Mouse (Mus musculus) spleen, adult 2 months (tissue): ENCODE data around the gene Lpar6. TPM values are rescaled to one million over a fixed set of nuclear protein-coding genes. Genes with fewer than 3 reads are reported as not detected.

ENCODE experiments used
- DNase-seq, 2 experiments: peaks; one replicate each; pipeline versions ENCODE4 v3.0.0 to v3.0.0-alpha.2; 2012 to 2021; ENCODE audit warnings: low spot score in 2 of 2, low read depth in 1 of 2
- H3K27ac ChIP-seq: fragments of 200-500 bp; 2 replicates; pipeline ENCODE4 v1.5.1; 2012; ENCODE audit warnings: low read length, inconsistent platforms; ENCODE audit not compliant: insufficient read depth
- H3K27me3 ChIP-seq: fragments of 200-500 bp; 2 replicates; pipeline ENCODE4 v1.6.1; 2012; ENCODE audit warnings: mild to moderate bottlenecking, moderate library complexity, low read length, inconsistent platforms; ENCODE audit not compliant: control insufficient read depth, insufficient read depth
- H3K36me3 ChIP-seq: fragments of 200-500 bp; 2 replicates; pipeline ENCODE4 v1.6.1; 2012; ENCODE audit warnings: mild to moderate bottlenecking, low read length, inconsistent platforms; ENCODE audit not compliant: control insufficient read depth, insufficient read depth
- H3K4me1 ChIP-seq: fragments of 200-500 bp; 2 replicates; pipeline ENCODE4 v1.6.1; 2011; ENCODE audit warnings: inconsistent platforms; ENCODE audit not compliant: control insufficient read depth, insufficient read depth, insufficient read length
- H3K4me3 ChIP-seq: fragments of 200-500 bp; 2 replicates; pipeline ENCODE4 v1.5.1; 2011; ENCODE audit warnings: mild to moderate bottlenecking, inconsistent platforms; ENCODE audit not compliant: insufficient read depth, insufficient read length; ENCODE audit errors: extremely low read depth
- CTCF ChIP-seq: fragments of 200-500 bp; IDR thresholded peaks from 2 replicates; pipeline ENCODE4 v1.5.1; 2011; ENCODE audit warnings: mild to moderate bottlenecking, inconsistent platforms; ENCODE audit not compliant: insufficient read depth, insufficient read length, insufficient replicate concordance; ENCODE audit errors: extremely low read depth
- POLR2A ChIP-seq: fragments of 200-500 bp; IDR thresholded peaks from 2 replicates; pipeline ENCODE4 v1.6.1; 2011; ENCODE audit warnings: low read depth, low read length, inconsistent platforms
- WGBS: fragments of 180-500 bp; shearing (Covaris S2); methylation state at CpG from one replicate; pipeline ENCODE4 v1.1.7; 2018; 5-methylcytosine and 5-hydroxymethylcytosine counted together
- polyA plus RNA-seq: library from polyadenylated mRNA; depleted of rRNA; stranded (reverse); fragments of >200 nt; gene quantifications from 2 replicates; pipeline ENCODE4 v1.2.3, GENCODE M21; 2012; rRNA removed

Lpar6 gene
- polyA plus RNA-seq, 1 experiment, result 2.8 TPM

- WGBS, result 94% methylated on average over 5 of the region's 5 CpGs
- TF ChIP-seq CTCF, result no peak
- no peak for TF ChIP-seq POLR2A
- Histone ChIP-seq H3K36me3 (peaks cover 10% of the 10 kb centered on the region), H3K27me3 (no peaks in the 10 kb centered on the region), H3K27ac (no peak overlapping the region), H3K4me1 (no peaks in the 10 kb centered on the region), H3K4me3 (no peak overlapping the region)
- DNase-seq, result no peak
Observed at GRCm38 (mm10) chr14:73271807-73272206, 34.1 kb downstream of the Lpar6 start.

GRCm38 (mm10) chr14:73279096-73279495, 41.4 kb downstream of the Lpar6 start:
- 90% methylated on average over 6 of the region's 6 CpGs for WGBS
- Histone ChIP-seq H3K27ac (no peak overlapping the region), H3K27me3 (no peaks in the 10 kb centered on the region), H3K36me3 (peaks cover 14% of the 10 kb centered on the region), H3K4me3 (no peak overlapping the region), H3K4me1 (no peaks in the 10 kb centered on the region)
- DNase-seq, result no peak
- TF ChIP-seq CTCF (no peak), POLR2A (no peak)

GRCm38 (mm10) chr14:73280996-73281395, 43.3 kb downstream of the Lpar6 start:
- H3K4me3 ChIP-seq, result no peak overlapping the region
- 75% methylated on average over 1 of the region's 1 CpGs for WGBS
- no peak overlapping the region for H3K27ac ChIP-seq
- H3K36me3 ChIP-seq, result peaks cover 16% of the 10 kb centered on the region
- TF ChIP-seq CTCF (no peak), POLR2A (no peak)
- no peak for DNase-seq
- H3K27me3 ChIP-seq, result no peaks in the 10 kb centered on the region
- no peaks in the 10 kb centered on the region for H3K4me1 ChIP-seq

- no peak for DNase-seq
- TF ChIP-seq POLR2A, result no peak
- TF ChIP-seq CTCF, result no peak
- WGBS, result 24% methylated on average over 2 of the region's 2 CpGs
Observed at GRCm38 (mm10) chr14:73289915-73290314, 52.2 kb downstream of the Lpar6 start.

GRCm38 (mm10) chr14:73292434-73292833, 54.7 kb downstream of the Lpar6 start:
- DNase-seq, result no peak
- no peak overlapping the region for H3K27ac ChIP-seq
- H3K27me3 ChIP-seq, result no peaks in the 10 kb centered on the region
- TF ChIP-seq POLR2A (no peak), CTCF (no peak)
- H3K36me3 ChIP-seq, result peaks cover 14% of the 10 kb centered on the region
- no peaks in the 10 kb centered on the region for H3K4me1 ChIP-seq
- no peak overlapping the region for H3K4me3 ChIP-seq
- 95% methylated on average over 1 of the region's 1 CpGs for WGBS

More at GRCm38 (mm10) chr14:73289915-73290314, 52.2 kb downstream of the Lpar6 start:
- H3K36me3 ChIP-seq, result peaks cover 14% of the 10 kb centered on the region
- H3K4me3 ChIP-seq, result no peak overlapping the region
- no peak overlapping the region for H3K27ac ChIP-seq
- no peaks in the 10 kb centered on the region for H3K4me1 ChIP-seq
- H3K27me3 ChIP-seq, result no peaks in the 10 kb centered on the region

Other genes with a start within 250 kb of the Lpar6 start
- 3.8 and 3.9 TPM in 2 replicates for gene Cysltr2, start 188.8 kb upstream of the Lpar6 start, polyA plus RNA-seq
- gene Rcbtb2, start 114.9 kb upstream of the Lpar6 start, polyA plus RNA-seq, result 14.4 and 17.5 TPM in 2 replicates
- gene Rb1, start 87.9 kb downstream of the Lpar6 start, polyA plus RNA-seq, result 4.5 and 5.2 TPM in 2 replicates
- gene Itm2b, start 147.4 kb downstream of the Lpar6 start, polyA plus RNA-seq, result 567 and 602 TPM in 2 replicates